Comparison of ENCODE assay signal across 19 mouse cellular contexts in the genomic region with DNA sequence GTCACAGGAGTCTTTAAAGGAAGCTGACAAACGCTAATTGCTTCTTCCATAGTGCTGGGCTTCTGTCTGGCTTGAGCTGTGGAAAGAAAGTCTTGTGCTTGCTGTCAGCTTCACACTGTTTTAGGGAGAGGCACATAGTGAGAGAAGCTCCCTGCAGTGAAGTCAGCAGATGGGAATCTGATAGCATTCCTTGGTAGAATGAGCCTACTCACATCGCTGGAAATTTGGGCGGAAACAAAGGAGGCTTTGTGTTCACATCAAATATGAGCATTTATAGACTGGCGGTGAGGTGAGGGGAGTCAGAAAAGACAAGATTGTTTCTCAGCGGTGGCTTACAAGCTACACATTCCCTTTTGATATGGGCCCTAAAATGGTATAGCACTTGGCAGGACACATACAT. TPM values are rescaled to one million over a fixed set of nuclear protein-coding genes. Genes with fewer than 3 reads are reported as not detected.
A peak's percentile ranks its signal among the peaks of the same experiment; 100 is the strongest.
DNase-seq lines count a peak whose midpoint lies in the region; ATAC-seq lines count a peak whose summit lies in the region.
"Had no signal": no experiment of that assay in that cellular context is flagged by ENCODE, and none has a peak within 500 bp of the region (broad histone marks: within the 10 kb centered on the region; RNA-seq: fewer than 3 reads in every experiment).

No protein-coding gene starts in this region.

- DNase-seq in hindbrain, embryonic 10.5 days (ENCODE audit: low spot score), result peak; percentile 20
- peak; percentile 43 for DNase-seq in 3134 (ENCODE audit: extremely low read depth, insufficient read length, low spot score)
- DNase-seq in NIH3T3 (ENCODE audit: low read depth), result peak; percentile 69
- DNase-seq in embryonic facial prominence, embryonic 14.5 days (ENCODE audit: low spot score), result peak; percentile 66
- no peak for DNase-seq in cerebellum, adult 11 months
- no peak for DNase-seq in left cerebral cortex, postnatal 36 days (ENCODE audit: low spot score in 2 of 2)
- DNase-seq: cerebellum, adult 11-12 months; gastrocnemius, postnatal 14 days; left cerebral cortex, postnatal 4 days; lung, postnatal 10 days; spleen, adult 18-20 months; thymus, postnatal 25 days had no signal

- peaks cover 23% of the 10 kb centered on the region for H3K4me1 ChIP-seq in hindbrain, embryonic 10.5 days (replicated peaks)
- peaks cover 10% of the 10 kb centered on the region for H3K4me1 ChIP-seq in hindbrain, embryonic 12.5 days
- H3K4me1 ChIP-seq in embryonic facial prominence, embryonic 14.5 days (ENCODE audit: control insufficient read depth, insufficient read depth, low read length), result peaks cover 5% of the 10 kb centered on the region; the same call in 1 of the 2 replicates
- H3K4me1 ChIP-seq: stomach, embryonic 15.5 days had no signal

- no peak overlapping the region for H3K4me2 ChIP-seq in hindbrain, embryonic 12.5 days (replicated peaks)
- H3K4me2 ChIP-seq in embryonic facial prominence, embryonic 14.5 days (ENCODE audit: low read depth, low read length), result no peak overlapping the region
- H3K4me2 ChIP-seq: liver, embryonic 11.5 days; neural tube, embryonic 12.5 days; stomach, embryonic 15.5 days had no signal

- 27% methylated on average over 5 of the region's 5 CpGs for WGBS in hindbrain, embryonic 10.5 days
- 24% methylated on average over 5 of the region's 5 CpGs for WGBS in hindbrain, embryonic 12.5 days
- WGBS in embryonic facial prominence, embryonic 14.5 days, result 15% methylated on average over 5 of the region's 5 CpGs

- peaks cover 37% of the 10 kb centered on the region for H3K27me3 ChIP-seq in hindbrain, embryonic 10.5 days (ENCODE audit: insufficient read depth, poor library complexity, severe bottlenecking)
- H3K27me3 ChIP-seq in hindbrain, embryonic 12.5 days, result peaks cover 26% of the 10 kb centered on the region
- H3K27me3 ChIP-seq in embryonic facial prominence, embryonic 14.5 days (replicated peaks; ENCODE audit: control insufficient read depth, insufficient read depth, low read length), result 0 out of 2 replicates have a peak, but pooled peaks cover 6% of the 10 kb centered on the region
- H3K27me3 ChIP-seq: stomach, embryonic 15.5 days had no signal

- ATAC-seq in hindbrain, embryonic 12.5 days (ENCODE audit: low FRiP score), result no peak
- ATAC-seq in embryonic facial prominence, embryonic 14.5 days (ENCODE audit: low read depth), result no peak

- intact Hi-C loops in left cerebral cortex, postnatal 36 days (cut with DNase I), result no loop called here

- no peaks in the 10 kb centered on the region for H3K9me3 ChIP-seq in hindbrain, embryonic 10.5 days
- no peaks in the 10 kb centered on the region for H3K9me3 ChIP-seq in hindbrain, embryonic 12.5 days (replicated peaks)
- no peaks in the 10 kb centered on the region for H3K9me3 ChIP-seq in embryonic facial prominence, embryonic 14.5 days (ENCODE audit: control insufficient read depth, low read length)
- H3K9me3 ChIP-seq: heart, embryonic 10.5 days; neural tube, embryonic 12.5 days; stomach, embryonic 15.5 days had no signal

- no peaks in the 10 kb centered on the region for H3K36me3 ChIP-seq in hindbrain, embryonic 10.5 days
- no peaks in the 10 kb centered on the region for H3K36me3 ChIP-seq in hindbrain, embryonic 12.5 days
- no peaks in the 10 kb centered on the region for H3K36me3 ChIP-seq in embryonic facial prominence, embryonic 14.5 days (ENCODE audit: control insufficient read depth, insufficient read depth, low read length)
- H3K36me3 ChIP-seq: heart, embryonic 10.5 days; neural tube, embryonic 12.5 days; stomach, embryonic 15.5 days had no signal

- no peak overlapping the region for H3K27ac ChIP-seq in hindbrain, embryonic 10.5 days
- no peak overlapping the region for H3K27ac ChIP-seq in hindbrain, embryonic 12.5 days
- no peak overlapping the region for H3K27ac ChIP-seq in embryonic facial prominence, embryonic 14.5 days (replicated peaks; ENCODE audit: low read depth, low read length)
- H3K27ac ChIP-seq: heart, embryonic 10.5 days; neural tube, embryonic 12.5 days; stomach, embryonic 15.5 days had no signal

- H3K4me3 ChIP-seq in hindbrain, embryonic 10.5 days, result no peak overlapping the region
- no peak overlapping the region for H3K4me3 ChIP-seq in hindbrain, embryonic 12.5 days
- H3K4me3 ChIP-seq in embryonic facial prominence, embryonic 14.5 days (ENCODE audit: low read depth, low read length), result no peak overlapping the region
- H3K4me3 ChIP-seq: heart, embryonic 10.5 days; neural tube, embryonic 12.5 days; stomach, embryonic 15.5 days had no signal

- H3K9ac ChIP-seq in hindbrain, embryonic 12.5 days, result no peak overlapping the region
- H3K9ac ChIP-seq in embryonic facial prominence, embryonic 14.5 days (ENCODE audit: low read depth, low read length), result no peak overlapping the region
- H3K9ac ChIP-seq: neural tube, embryonic 12.5 days; stomach, embryonic 15.5 days had no signal

RNA-seq across cellular contexts. Expression of a gene that starts 2.0 kb away (rescaled TPM):
- polyA plus RNA-seq in hindbrain, embryonic 10.5 days (2016; fragmentation: Nextera tagmentation; extraction: Ambion mirVana), result 0.54 and 1.7 TPM in 2 replicates
- polyA plus RNA-seq in hindbrain, embryonic 12.5 days (2016; fragmentation: Nextera tagmentation; extraction: Ambion mirVana), result 1.6 TPM in 2 replicates
- 2.6 and 3.0 TPM in 2 replicates for polyA plus RNA-seq in embryonic facial prominence, embryonic 14.5 days (2014; fragmentation: Nextera tagmentation; extraction: Ambion mirVana)
- under 1 TPM; 0.25 to 0.57 TPM for total RNA-seq in left cerebral cortex, postnatal 36 days (2021)

RNA-seq across cellular contexts. Expression of a gene that starts 15.9 kb away (rescaled TPM):
- 3.9 and 6.3 TPM in 2 replicates for polyA plus RNA-seq in hindbrain, embryonic 10.5 days (2016; fragmentation: Nextera tagmentation; extraction: Ambion mirVana)
- polyA plus RNA-seq in hindbrain, embryonic 12.5 days (2016; fragmentation: Nextera tagmentation; extraction: Ambion mirVana), result 7.9 and 9.9 TPM in 2 replicates
- polyA plus RNA-seq in embryonic facial prominence, embryonic 14.5 days (2014; fragmentation: Nextera tagmentation; extraction: Ambion mirVana), result 7.8 and 11.0 TPM in 2 replicates
- total RNA-seq in left cerebral cortex, postnatal 36 days (2021), result 1 to 10 TPM in 1 of 2 experiments, not detected in 1; 2.8 TPM
- total RNA-seq: megakaryocyte-erythroid progenitor cell, adult 5-6 weeks had no signal
- polyA plus RNA-seq: large intestine, adult 2 months had no signal

RNA-seq across cellular contexts. Expression of a gene that starts 35.1 kb away (rescaled TPM):
- polyA plus RNA-seq in hindbrain, embryonic 10.5 days (2016; fragmentation: Nextera tagmentation; extraction: Ambion mirVana), result 7.1 and 9.8 TPM in 2 replicates
- 11.0 and 11.1 TPM in 2 replicates for polyA plus RNA-seq in hindbrain, embryonic 12.5 days (2016; fragmentation: Nextera tagmentation; extraction: Ambion mirVana)
- polyA plus RNA-seq in embryonic facial prominence, embryonic 14.5 days (2014; fragmentation: Nextera tagmentation; extraction: Ambion mirVana), result 15.6 and 16.2 TPM in 2 replicates
- total RNA-seq in left cerebral cortex, postnatal 36 days (2021), result 10 to 100 TPM in 1 of 2 experiments, 1 to 10 TPM in 1; 8.6 to 10.5 TPM

Comparison
In these comparisons a context has a peak if more than half of its experiments do, and no peak if none do; other contexts are left out.
1. DNase-seq: peak in hindbrain, embryonic 10.5 days (single experiment), 3134 (single experiment), NIH3T3 (single experiment) and embryonic facial prominence, embryonic 14.5 days (single experiment); none in cerebellum, adult 11 months (single experiment) and left cerebral cortex, postnatal 36 days (0 of 2).